Mouse (Mus musculus): ENCODE measurements at regions not wholly inside any gene's neighbourhood (a gene's known extent, or its start where the extent isn't known, plus 50 kb on each side); places are given as distances from the start of the nearest gene placed in this dataset.

DNA sequence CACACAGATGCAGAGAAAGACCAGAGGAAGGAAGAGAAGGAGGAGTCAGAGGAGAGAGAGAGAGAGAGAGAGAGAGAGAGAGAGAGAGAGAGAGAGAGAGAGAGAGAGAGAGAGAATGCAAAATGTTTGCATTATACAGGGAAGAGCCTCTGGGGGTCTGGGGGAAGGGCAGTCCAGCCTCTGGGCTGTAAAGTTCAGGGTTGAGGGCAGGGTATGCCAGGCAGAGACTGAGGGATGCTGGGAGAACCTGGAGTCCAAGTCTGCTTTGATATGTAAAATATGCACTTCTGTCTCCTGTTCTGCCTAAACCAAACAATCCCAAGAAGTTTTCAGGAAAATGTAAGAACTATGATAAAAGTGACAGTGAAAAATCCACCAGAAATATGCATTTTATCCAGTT, 538.6 kb upstream of the Sall1 start:
- H3K4me2 ChIP-seq (ENCODE audit: low read depth, low read length, severe bottlenecking) = no peak overlapping the region
- H3K4me1 ChIP-seq (replicated peaks; ENCODE audit: control insufficient read depth, insufficient read depth, low read length) = no peaks in the 10 kb centered on the region
- H3K9ac ChIP-seq (ENCODE audit: low read length) = no peak overlapping the region
- H3K9me3 ChIP-seq (ENCODE audit: control insufficient read depth, low read length) = no peaks in the 10 kb centered on the region
- H3K4me3 ChIP-seq (ENCODE audit: low read depth, low read length) = no peak overlapping the region
- H3K27me3 ChIP-seq (ENCODE audit: control insufficient read depth, insufficient read depth, low read length) = no peaks in the 10 kb centered on the region
- DNase-seq (ENCODE audit: low spot score) = no peak
- no peaks in the 10 kb centered on the region for H3K36me3 ChIP-seq (ENCODE audit: control insufficient read depth, insufficient read depth, low read length)
- H3K27ac ChIP-seq (ENCODE audit: low read depth, low read length) = no peak overlapping the region
- no peak for ATAC-seq (replicated peaks; ENCODE audit: low FRiP score)

- no peak overlapping the region for H3K27ac ChIP-seq (ENCODE audit: low read depth, low read length)
- 4% methylated on average over 13 of the region's 13 CpGs for WGBS
- H3K36me3 ChIP-seq (ENCODE audit: control insufficient read depth, insufficient read depth, low read length) = no peaks in the 10 kb centered on the region
- H3K4me3 ChIP-seq (ENCODE audit: low read depth, low read length) = no peak overlapping the region
- DNase-seq (ENCODE audit: low spot score) (peak; percentile 94), ATAC-seq (replicated peaks; ENCODE audit: low FRiP score) (peak; percentile 85)
- no peaks in the 10 kb centered on the region for H3K9me3 ChIP-seq (ENCODE audit: control insufficient read depth, low read length)
- H3K4me1 ChIP-seq (replicated peaks; ENCODE audit: control insufficient read depth, insufficient read depth, low read length) = peaks cover 16% of the 10 kb centered on the region; the same call in 1 of the 2 replicates
- no peak overlapping the region for H3K4me2 ChIP-seq (ENCODE audit: low read depth, low read length, severe bottlenecking)
- H3K9ac ChIP-seq (ENCODE audit: low read length) = 0 out of 2 replicates have a peak overlapping the region, but pooled peaks have one; percentile 16
- peaks cover 4% of the 10 kb centered on the region; the same call in 1 of the 2 replicates for H3K27me3 ChIP-seq (ENCODE audit: control insufficient read depth, insufficient read depth, low read length)
Measured at GRCm38 (mm10) chr8:89571816-89572215, 527.9 kb upstream of the Sall1 start.

- no peak for ATAC-seq (replicated peaks; ENCODE audit: low FRiP score)
- Histone ChIP-seq H3K9ac (ENCODE audit: low read length) (no peak overlapping the region), H3K4me1 (replicated peaks; ENCODE audit: control insufficient read depth, insufficient read depth, low read length) (peaks cover 16% of the 10 kb centered on the region; the same call in 1 of the 2 replicates), H3K36me3 (ENCODE audit: control insufficient read depth, insufficient read depth, low read length) (no peaks in the 10 kb centered on the region), H3K27me3 (ENCODE audit: control insufficient read depth, insufficient read depth, low read length) (peaks cover 4% of the 10 kb centered on the region; the same call in 1 of the 2 replicates), H3K9me3 (ENCODE audit: control insufficient read depth, low read length) (no peaks in the 10 kb centered on the region), H3K27ac (ENCODE audit: low read depth, low read length) (no peak overlapping the region), H3K4me3 (ENCODE audit: low read depth, low read length) (no peak overlapping the region), H3K4me2 (ENCODE audit: low read depth, low read length, severe bottlenecking) (no peak overlapping the region)
- WGBS = 25% methylated on average over 10 of the region's 10 CpGs
- no peak for DNase-seq (ENCODE audit: low spot score)
Measured at GRCm38 (mm10) chr8:89570639-89571325, 526.8 kb upstream of the Sall1 start.

DNA sequence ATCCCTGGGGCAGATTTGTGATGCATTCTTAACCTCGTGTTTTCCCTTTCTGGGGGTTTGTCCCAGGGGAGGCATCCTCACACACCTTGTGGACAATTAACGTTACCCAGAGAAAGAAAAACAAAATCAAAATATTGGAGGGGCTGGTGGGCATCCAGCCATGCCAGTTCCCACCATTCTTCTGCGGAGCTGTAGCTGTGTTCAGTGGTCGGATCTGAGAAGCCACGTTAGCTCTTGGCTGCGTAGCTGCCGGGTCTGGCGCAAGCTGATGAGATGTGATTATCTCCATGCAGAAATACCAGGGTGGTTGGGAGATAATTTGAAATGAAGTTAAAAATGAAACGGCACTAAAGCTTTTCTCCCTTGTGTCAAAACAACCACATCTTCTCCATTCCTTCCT, 525.4 kb upstream of the Sall1 start:
- no peak overlapping the region for H3K4me3 ChIP-seq (ENCODE audit: low read depth, low read length)
- DNase-seq (ENCODE audit: low spot score) (no peak), ATAC-seq (replicated peaks; ENCODE audit: low FRiP score) (no peak)
- WGBS = 69% methylated on average over 9 of the region's 9 CpGs
- H3K27me3 ChIP-seq (ENCODE audit: control insufficient read depth, insufficient read depth, low read length) = peaks cover 4% of the 10 kb centered on the region; the same call in 1 of the 2 replicates
- H3K27ac ChIP-seq (ENCODE audit: low read depth, low read length) = no peak overlapping the region
- H3K36me3 ChIP-seq (ENCODE audit: control insufficient read depth, insufficient read depth, low read length) = no peaks in the 10 kb centered on the region
- no peaks in the 10 kb centered on the region for H3K9me3 ChIP-seq (ENCODE audit: control insufficient read depth, low read length)
- H3K4me2 ChIP-seq (ENCODE audit: low read depth, low read length, severe bottlenecking) = no peak overlapping the region
- H3K4me1 ChIP-seq (replicated peaks; ENCODE audit: control insufficient read depth, insufficient read depth, low read length) = peaks cover 16% of the 10 kb centered on the region; the same call in 1 of the 2 replicates
- H3K9ac ChIP-seq (ENCODE audit: low read length) = no peak overlapping the region

- H3K9ac ChIP-seq (ENCODE audit: low read length) = no peak overlapping the region
- DNase-seq (ENCODE audit: low spot score) (no peak), ATAC-seq (replicated peaks; ENCODE audit: low FRiP score) (no peak)
- peaks cover 16% of the 10 kb centered on the region; the same call in 1 of the 2 replicates for H3K4me1 ChIP-seq (replicated peaks; ENCODE audit: control insufficient read depth, insufficient read depth, low read length)
- H3K9me3 ChIP-seq (ENCODE audit: control insufficient read depth, low read length) = no peaks in the 10 kb centered on the region
- no peak overlapping the region for H3K27ac ChIP-seq (ENCODE audit: low read depth, low read length)
- no peaks in the 10 kb centered on the region for H3K36me3 ChIP-seq (ENCODE audit: control insufficient read depth, insufficient read depth, low read length)
- no peak overlapping the region for H3K4me3 ChIP-seq (ENCODE audit: low read depth, low read length)
- H3K4me2 ChIP-seq (ENCODE audit: low read depth, low read length, severe bottlenecking) = no peak overlapping the region
- WGBS = 60% methylated on average over 7 of the region's 7 CpGs
- peaks cover 4% of the 10 kb centered on the region; the same call in 1 of the 2 replicates for H3K27me3 ChIP-seq (ENCODE audit: control insufficient read depth, insufficient read depth, low read length)
Measured at GRCm38 (mm10) chr8:89568641-89569040, 524.7 kb upstream of the Sall1 start.

GRCm38 (mm10) chr8:89566986-89567385, 523.0 kb upstream of the Sall1 start:
- Histone ChIP-seq H3K9me3 (ENCODE audit: control insufficient read depth, low read length) (no peaks in the 10 kb centered on the region), H3K9ac (ENCODE audit: low read length) (no peak overlapping the region), H3K36me3 (ENCODE audit: control insufficient read depth, insufficient read depth, low read length) (no peaks in the 10 kb centered on the region), H3K27ac (ENCODE audit: low read depth, low read length) (no peak overlapping the region), H3K4me3 (ENCODE audit: low read depth, low read length) (no peak overlapping the region), H3K4me2 (ENCODE audit: low read depth, low read length, severe bottlenecking) (no peak overlapping the region), H3K4me1 (replicated peaks; ENCODE audit: control insufficient read depth, insufficient read depth, low read length) (peaks cover 14% of the 10 kb centered on the region; the same call in 1 of the 2 replicates), H3K27me3 (ENCODE audit: control insufficient read depth, insufficient read depth, low read length) (no peaks in the 10 kb centered on the region)
- no peak for DNase-seq (ENCODE audit: low spot score)
- 54% methylated on average over 7 of the region's 7 CpGs for WGBS
- ATAC-seq (replicated peaks; ENCODE audit: low FRiP score) = no peak

DNA sequence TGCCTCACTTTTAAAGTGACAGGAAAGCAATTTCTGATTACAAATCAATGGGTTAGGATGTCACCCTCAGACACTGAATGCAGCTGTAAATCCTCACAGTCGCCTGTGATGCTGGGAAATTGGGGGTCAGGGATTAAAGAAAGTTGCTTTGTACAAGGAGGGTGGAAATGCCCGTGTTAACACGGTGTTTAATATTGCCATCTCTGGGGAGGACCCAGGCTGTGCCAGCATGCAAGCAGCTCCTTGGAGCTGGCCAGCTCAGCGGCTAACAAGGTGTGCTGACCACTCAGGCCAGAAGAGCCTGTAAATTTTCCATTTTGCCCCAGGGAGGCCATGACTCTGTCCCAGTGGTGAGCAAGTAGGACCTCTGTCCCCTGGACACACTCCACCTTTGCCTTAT, 522.5 kb upstream of the Sall1 start:
- H3K27me3 ChIP-seq (ENCODE audit: control insufficient read depth, insufficient read depth, low read length) = no peaks in the 10 kb centered on the region
- no peak overlapping the region for H3K27ac ChIP-seq (ENCODE audit: low read depth, low read length)
- ATAC-seq (replicated peaks; ENCODE audit: low FRiP score) = no peak
- no peaks in the 10 kb centered on the region for H3K36me3 ChIP-seq (ENCODE audit: control insufficient read depth, insufficient read depth, low read length)
- H3K9ac ChIP-seq (ENCODE audit: low read length) = no peak overlapping the region
- H3K4me1 ChIP-seq (replicated peaks; ENCODE audit: control insufficient read depth, insufficient read depth, low read length) = peaks cover 14% of the 10 kb centered on the region; the same call in 1 of the 2 replicates
- H3K4me3 ChIP-seq (ENCODE audit: low read depth, low read length) = no peak overlapping the region
- whole genome bisulfite sequencing = 60% methylated on average over 4 of the region's 4 CpGs
- no peaks in the 10 kb centered on the region for H3K9me3 ChIP-seq (ENCODE audit: control insufficient read depth, low read length)
- H3K4me2 ChIP-seq (ENCODE audit: low read depth, low read length, severe bottlenecking) = no peak overlapping the region
- DNase-seq (ENCODE audit: low spot score) = no peak

DNA sequence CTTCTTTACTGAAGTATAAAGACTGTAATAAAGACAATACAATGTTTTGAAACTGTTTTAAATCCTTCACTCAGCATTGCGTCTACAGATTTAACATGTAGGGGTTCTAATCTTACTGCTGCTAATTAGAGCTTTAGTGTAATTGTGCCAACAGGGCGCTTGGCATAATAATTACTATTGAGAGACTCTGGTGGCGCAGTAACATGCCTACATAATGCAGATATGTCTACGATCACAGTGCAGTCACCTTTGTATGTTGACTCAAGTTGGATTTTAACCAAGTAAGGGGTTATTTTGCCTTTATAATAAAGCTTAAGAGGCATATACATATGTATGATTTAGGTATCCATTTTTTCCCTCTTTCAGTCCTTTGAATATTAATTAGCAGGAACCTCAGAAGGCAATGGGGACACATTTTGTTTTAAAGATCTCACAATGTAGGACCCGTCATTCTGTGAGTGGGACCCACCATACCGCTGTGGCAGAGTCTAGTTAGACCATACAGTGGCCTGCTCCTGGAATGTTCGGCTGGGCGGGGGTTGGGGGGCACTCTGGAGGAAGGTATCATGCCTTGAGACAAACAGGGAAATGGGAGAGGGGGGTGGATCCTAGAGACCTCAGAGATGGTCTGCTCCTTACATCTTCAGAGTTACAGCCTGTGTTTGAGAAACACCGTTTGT, 521.3 kb upstream of the Sall1 start:
- Histone ChIP-seq H3K27ac (ENCODE audit: low read depth, low read length) (no peak overlapping the region), H3K9me3 (ENCODE audit: control insufficient read depth, low read length) (no peaks in the 10 kb centered on the region), H3K4me1 (replicated peaks; ENCODE audit: control insufficient read depth, insufficient read depth, low read length) (peaks cover 8% of the 10 kb centered on the region; the same call in 1 of the 2 replicates)

More for the DNA sequence above, 521.3 kb upstream of the Sall1 start:
- no peaks in the 10 kb centered on the region for H3K27me3 ChIP-seq (ENCODE audit: control insufficient read depth, insufficient read depth, low read length)
- no peaks in the 10 kb centered on the region for H3K36me3 ChIP-seq (ENCODE audit: control insufficient read depth, insufficient read depth, low read length)
- no peak overlapping the region for H3K9ac ChIP-seq (ENCODE audit: low read length)
- DNase-seq (ENCODE audit: low spot score) (no peak), ATAC-seq (replicated peaks; ENCODE audit: low FRiP score) (no peak)
- 79% methylated on average over 9 of the region's 9 CpGs for WGBS
- no peak overlapping the region for H3K4me2 ChIP-seq (ENCODE audit: low read depth, low read length, severe bottlenecking)
- H3K4me3 ChIP-seq (ENCODE audit: low read depth, low read length) = no peak overlapping the region
